Mouse (Mus musculus) heart, postnatal 0 days (tissue): ENCODE measurements at regions not wholly inside any gene's neighbourhood (a gene's known extent, or its start where the extent isn't known, plus 50 kb on each side); places are given as distances from the start of the nearest gene placed in this dataset.

Experiments used
- ATAC-seq: fragments of 200-750 bp; cut with Nextera tagmentation; 2 replicates; pipeline ENCODE4 v1.8.0; 2017; ENCODE audit warnings: low read depth, moderate number of reproducible peaks, moderate library complexity; ENCODE audit not compliant: insufficient read depth
- DNase-seq: peaks from one replicate; pipeline ENCODE4 v3.0.0-alpha.2; 2016; ENCODE audit warnings: low spot score
- H3K27ac ChIP-seq: fragments of 300-500 bp; sonication (generic); 2 replicates; pipeline ENCODE4 v1.5.1; 2014; ENCODE audit warnings: low read depth, mild to moderate bottlenecking
- H3K27me3 ChIP-seq: fragments of 300-500 bp; sonication (generic); 2 replicates; pipeline ENCODE4 v1.6.1; 2014; ENCODE audit warnings: low read length, mixed read lengths; ENCODE audit not compliant: control insufficient read depth, insufficient read depth
- H3K36me3 ChIP-seq: fragments of 300-500 bp; sonication (generic); replicated peaks from 2 replicates; pipeline ENCODE4 v1.6.1; 2014; ENCODE audit warnings: low read length, mixed read lengths; ENCODE audit not compliant: control insufficient read depth, insufficient read depth
- H3K4me1 ChIP-seq: fragments of 300-500 bp; sonication (generic); 2 replicates; pipeline ENCODE4 v1.6.1; 2014; ENCODE audit warnings: antibody characterized with exemption; ENCODE audit not compliant: control insufficient read depth, insufficient read depth
- H3K4me2 ChIP-seq: fragments of 300-500 bp; sonication (generic); 2 replicates; pipeline ENCODE4 v1.6.1; 2014; ENCODE audit warnings: low read depth, mild to moderate bottlenecking, low read length, moderate library complexity
- H3K4me3 ChIP-seq: fragments of 300-500 bp; sonication (generic); 2 replicates; pipeline ENCODE4 v1.5.1; 2014; ENCODE audit warnings: low read depth, low read length
- H3K9ac ChIP-seq: fragments of 300-500 bp; sonication (generic); replicated peaks from 2 replicates; pipeline ENCODE4 v1.6.1; 2014; ENCODE audit warnings: low read depth, low read length, mixed read lengths
- H3K9me3 ChIP-seq: fragments of 300-500 bp; sonication (generic); replicated peaks from 2 replicates; pipeline ENCODE4 v1.6.1; 2016; ENCODE audit warnings: low read length; ENCODE audit not compliant: control insufficient read depth
- CTCF ChIP-seq: IDR thresholded peaks from 2 replicates; pipeline ENCODE4 v1.5.1; 2016; ENCODE audit warnings: antibody characterized with exemption, control low read depth, low read depth
- EP300 ChIP-seq: IDR thresholded peaks from 2 replicates; pipeline ENCODE4 v1.6.1; 2016; ENCODE audit warnings: antibody characterized with exemption, low read depth
- WGBS: fragments of 180-500 bp; shearing (Covaris S2); extraction: QIAGEN DNeasy Blood & Tissue Kit; methylation state at CpG from one replicate; pipeline ENCODE4 v1.1.7; 2014; 5-methylcytosine and 5-hydroxymethylcytosine counted together

GRCm38 (mm10) chr11:31721908-31722307, 50.2 kb upstream of the Bod1 start:
- no peak overlapping the region for H3K4me2 ChIP-seq
- H3K27me3 ChIP-seq, result no peaks in the 10 kb centered on the region
- 55% methylated on average over 3 of the region's 3 CpGs for WGBS
- DNase-seq (no peak), ATAC-seq (no peak)
- TF ChIP-seq EP300, result no peak
- TF ChIP-seq CTCF, result no peak
- no peak overlapping the region for H3K4me3 ChIP-seq
- H3K9ac ChIP-seq, result no peak overlapping the region
- H3K36me3 ChIP-seq, result no peaks in the 10 kb centered on the region
- H3K4me1 ChIP-seq, result peaks cover 14% of the 10 kb centered on the region
- H3K27ac ChIP-seq, result no peak overlapping the region
- H3K9me3 ChIP-seq, result no peaks in the 10 kb centered on the region

- no peaks in the 10 kb centered on the region for H3K27me3 ChIP-seq
- H3K4me1 ChIP-seq, result no peaks in the 10 kb centered on the region; the same call in 1 of the 2 replicates
- no peak overlapping the region for H3K9ac ChIP-seq
- TF ChIP-seq CTCF (no peak), EP300 (no peak)
- no peak for ATAC-seq
- WGBS, result 74% methylated on average over 1 of the region's 1 CpGs
- DNase-seq, result no peak
- H3K36me3 ChIP-seq, result no peaks in the 10 kb centered on the region
- H3K4me2 ChIP-seq, result no peak overlapping the region
- no peaks in the 10 kb centered on the region for H3K9me3 ChIP-seq
- no peak overlapping the region for H3K27ac ChIP-seq
- H3K4me3 ChIP-seq, result no peak overlapping the region
Observed at GRCm38 (mm10) chr11:31724506-31724905, 52.8 kb upstream of the Bod1 start.

GRCm38 (mm10) chr11:31725936-31726647, 54.4 kb upstream of the Bod1 start:
- 60% methylated on average over 15 of the region's 15 CpGs for WGBS
- TF ChIP-seq CTCF (no peak), EP300 (no peak)
- ATAC-seq (no peak; the same call in 1 of the 2 replicates), DNase-seq (no peak)
- Histone ChIP-seq H3K4me3 (no peak overlapping the region), H3K27me3 (no peaks in the 10 kb centered on the region), H3K27ac (no peak overlapping the region), H3K9ac (no peak overlapping the region), H3K9me3 (no peaks in the 10 kb centered on the region), H3K4me2 (no peak overlapping the region), H3K36me3 (no peaks in the 10 kb centered on the region), H3K4me1 (peaks cover 9% of the 10 kb centered on the region; the same call in 1 of the 2 replicates)

- peak; percentile 25; the same call in 1 of the 2 replicates for ATAC-seq
- 64% methylated on average over 8 of the region's 8 CpGs for WGBS
- no peak overlapping the region for H3K9ac ChIP-seq
- no peaks in the 10 kb centered on the region for H3K36me3 ChIP-seq
- H3K4me3 ChIP-seq, result no peak overlapping the region
- no peak overlapping the region for H3K4me2 ChIP-seq
- peaks cover 11% of the 10 kb centered on the region; the same call in 1 of the 2 replicates for H3K4me1 ChIP-seq
- no peaks in the 10 kb centered on the region for H3K27me3 ChIP-seq
- DNase-seq, result no peak
- TF ChIP-seq EP300 (no peak), CTCF (no peak)
- no peaks in the 10 kb centered on the region for H3K9me3 ChIP-seq
- H3K27ac ChIP-seq, result no peak overlapping the region
Observed at GRCm38 (mm10) chr11:31727289-31727688, 55.6 kb upstream of the Bod1 start.

GRCm38 (mm10) chr11:31729728-31730127, 58.0 kb upstream of the Bod1 start:
- no peak overlapping the region for H3K4me3 ChIP-seq
- ATAC-seq (no peak), DNase-seq (peak; percentile 26)
- no peak overlapping the region for H3K4me2 ChIP-seq
- 51% methylated on average over 3 of the region's 3 CpGs for WGBS
- H3K9ac ChIP-seq, result no peak overlapping the region
- H3K36me3 ChIP-seq, result no peaks in the 10 kb centered on the region
- H3K4me1 ChIP-seq, result peaks cover 22% of the 10 kb centered on the region; the same call in 1 of the 2 replicates
- H3K27me3 ChIP-seq, result no peaks in the 10 kb centered on the region
- H3K27ac ChIP-seq, result peak overlapping the region; percentile 21; the same call in 1 of the 2 replicates
- TF ChIP-seq EP300 (no peak), CTCF (no peak)
- H3K9me3 ChIP-seq, result no peaks in the 10 kb centered on the region

GRCm38 (mm10) chr11:31730181-31730580, 58.5 kb upstream of the Bod1 start:
- no peak overlapping the region for H3K9ac ChIP-seq
- peaks cover 22% of the 10 kb centered on the region; the same call in 1 of the 2 replicates for H3K4me1 ChIP-seq
- H3K4me2 ChIP-seq, result no peak overlapping the region
- H3K36me3 ChIP-seq, result no peaks in the 10 kb centered on the region
- TF ChIP-seq CTCF (no peak), EP300 (no peak)
- WGBS, result 78% methylated on average over 4 of the region's 4 CpGs
- ATAC-seq (no peak), DNase-seq (no peak)
- H3K27ac ChIP-seq, result peak overlapping the region; percentile 21; the same call in 1 of the 2 replicates
- H3K4me3 ChIP-seq, result no peak overlapping the region
- H3K27me3 ChIP-seq, result no peaks in the 10 kb centered on the region
- H3K9me3 ChIP-seq, result no peaks in the 10 kb centered on the region
